Mouse (Mus musculus): Measurements from ENCODE around the gene Slc25a33.
"Not testable (repeated sequence)": the region's sequence is repeated elsewhere in the genome, so short reads cannot be mapped to it uniquely, and the experiment has no call there.

Gene Slc25a33

DNA sequence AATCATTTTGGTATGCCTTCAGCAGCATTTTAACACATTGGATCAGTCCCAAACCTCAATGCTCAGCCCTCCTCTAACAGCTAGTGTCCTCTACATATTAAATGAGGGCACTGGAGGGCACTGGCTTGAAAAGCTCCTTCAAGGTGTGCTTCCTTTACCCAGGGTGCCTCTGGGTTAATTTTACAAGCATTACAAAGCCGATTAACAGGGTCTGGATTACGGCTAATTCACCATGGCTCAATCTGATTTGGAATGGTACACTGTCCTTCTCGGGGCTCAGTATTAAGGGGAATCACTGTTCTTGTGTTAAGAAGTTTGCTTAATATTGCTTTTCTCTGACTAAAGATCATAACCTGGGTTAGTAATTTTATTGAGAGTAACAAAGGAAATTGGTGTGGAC lies 21.2 kb downstream of the Slc25a33 start:
- no peak for DNase-seq

DNA sequence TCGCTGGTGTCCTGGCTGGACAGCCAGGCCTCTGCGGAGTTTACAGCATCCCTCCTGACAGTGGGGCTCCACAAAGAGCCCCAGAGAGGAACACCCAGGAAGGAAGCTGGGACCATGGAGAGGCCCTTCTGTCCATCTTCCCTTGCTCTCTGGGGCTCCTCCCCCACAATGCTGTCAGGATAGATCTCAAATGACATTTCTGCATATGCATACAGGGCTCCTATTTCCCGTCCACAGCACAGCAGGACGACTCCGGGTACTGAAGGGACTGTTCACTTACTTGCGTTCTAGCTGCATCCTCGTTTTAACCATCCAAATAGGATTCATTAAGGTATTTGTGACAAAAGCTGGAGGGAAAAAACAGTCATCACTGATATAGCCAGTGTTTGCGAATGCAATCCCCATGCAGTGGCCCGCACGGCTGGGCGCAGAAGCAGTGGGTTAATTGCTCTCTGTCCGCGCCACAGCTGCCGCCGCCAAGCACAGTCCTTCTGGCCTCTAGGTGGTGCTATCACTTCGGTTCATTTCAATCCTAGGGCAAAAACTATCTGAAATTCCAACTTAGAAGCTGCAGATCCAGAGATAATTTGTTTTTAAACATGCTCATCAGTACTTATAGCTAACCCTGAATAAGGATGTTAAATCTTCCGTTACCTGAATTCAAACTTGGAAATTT lies 21.8 kb downstream of the Slc25a33 start:
- DNase-seq = peak; percentile 68

DNA sequence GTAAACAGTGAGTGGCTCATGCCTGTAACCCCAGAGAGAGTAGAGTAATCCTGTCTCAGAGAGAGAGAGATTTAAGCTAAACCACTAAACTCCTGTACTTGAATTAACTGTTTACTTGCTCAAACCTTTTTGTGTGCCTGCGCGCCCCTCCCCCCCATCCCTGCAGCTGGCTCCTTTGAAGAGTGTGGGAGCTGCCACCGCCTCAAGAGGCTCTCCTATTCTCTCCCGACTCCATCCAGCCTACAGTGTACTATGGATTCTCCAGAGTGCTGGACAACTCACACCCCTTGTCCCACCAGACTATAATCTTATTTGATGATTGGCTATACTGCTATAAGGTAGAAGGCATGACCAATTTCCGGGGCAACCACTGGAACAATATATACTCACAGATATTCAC lies 23.4 kb downstream of the Slc25a33 start:
- DNase-seq = no peak

DNA sequence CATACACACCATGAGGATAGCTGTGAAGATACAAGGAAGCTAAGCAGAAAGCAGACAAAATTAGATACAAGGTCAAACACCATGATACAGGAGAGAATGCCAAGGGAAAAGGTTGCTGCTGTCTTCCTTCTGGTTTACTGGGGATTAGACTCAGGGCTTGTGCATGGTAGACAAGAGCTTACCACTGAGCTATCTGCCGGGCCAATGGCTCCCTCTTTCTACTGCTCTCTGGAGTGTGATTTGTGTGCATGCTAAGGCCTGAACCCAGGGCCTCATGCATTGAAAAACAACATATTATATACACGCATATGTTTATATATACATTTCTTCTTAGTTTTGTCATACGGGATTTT lies 24.4 kb downstream of the Slc25a33 start:
- DNase-seq = not testable (repeated sequence)

DNA sequence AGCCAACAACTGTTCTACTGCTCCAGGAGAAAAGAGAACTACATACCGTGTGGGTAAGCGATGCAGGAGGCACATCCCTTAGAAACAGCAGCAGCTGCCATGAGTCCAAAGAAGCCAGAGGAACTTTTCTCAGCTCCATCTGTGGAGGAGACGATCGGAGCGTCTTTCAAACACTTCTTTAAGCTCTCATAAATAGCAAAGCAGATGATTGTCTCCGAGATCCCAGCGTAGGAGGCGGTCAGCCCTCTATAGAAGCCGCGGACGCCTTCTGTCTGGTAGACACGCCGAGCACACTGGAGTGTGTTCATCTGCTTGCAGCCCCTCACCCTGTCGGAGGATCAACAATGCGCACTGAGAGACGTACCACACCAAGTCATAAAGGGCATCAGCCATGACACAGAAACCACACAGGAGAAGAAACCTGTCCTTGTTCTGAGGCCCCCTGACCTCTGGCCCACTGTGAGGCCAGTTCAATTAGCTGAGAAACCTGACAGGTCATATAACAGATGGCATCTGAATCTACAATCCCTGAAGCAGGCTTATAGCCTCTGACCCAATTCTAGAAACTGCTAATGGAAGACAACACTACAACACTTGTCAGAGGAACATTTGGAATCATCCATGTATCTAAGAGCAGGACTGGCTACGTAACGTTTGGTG lies 24.9 kb downstream of the Slc25a33 start:
- no peak for DNase-seq

DNA sequence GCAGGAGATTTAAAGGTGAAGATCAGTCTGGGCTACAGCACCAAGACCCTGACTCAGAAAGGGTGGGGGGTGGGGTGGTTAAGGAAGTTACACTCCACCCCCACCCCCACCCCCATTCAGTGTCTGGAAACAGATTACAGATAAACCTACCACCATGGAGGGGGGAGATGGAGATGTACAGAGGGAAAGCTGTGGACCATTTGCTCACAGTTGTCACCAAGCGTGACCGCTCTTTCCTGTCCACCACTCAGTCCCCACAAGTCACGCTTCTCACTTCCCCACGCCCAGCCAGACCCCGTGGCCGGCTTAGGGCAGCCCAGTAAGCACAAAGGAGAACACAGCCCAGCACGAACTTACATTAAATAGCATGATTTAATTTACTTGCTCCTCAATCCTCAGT lies 30.0 kb downstream of the Slc25a33 start:
- DNase-seq = no peak

DNA sequence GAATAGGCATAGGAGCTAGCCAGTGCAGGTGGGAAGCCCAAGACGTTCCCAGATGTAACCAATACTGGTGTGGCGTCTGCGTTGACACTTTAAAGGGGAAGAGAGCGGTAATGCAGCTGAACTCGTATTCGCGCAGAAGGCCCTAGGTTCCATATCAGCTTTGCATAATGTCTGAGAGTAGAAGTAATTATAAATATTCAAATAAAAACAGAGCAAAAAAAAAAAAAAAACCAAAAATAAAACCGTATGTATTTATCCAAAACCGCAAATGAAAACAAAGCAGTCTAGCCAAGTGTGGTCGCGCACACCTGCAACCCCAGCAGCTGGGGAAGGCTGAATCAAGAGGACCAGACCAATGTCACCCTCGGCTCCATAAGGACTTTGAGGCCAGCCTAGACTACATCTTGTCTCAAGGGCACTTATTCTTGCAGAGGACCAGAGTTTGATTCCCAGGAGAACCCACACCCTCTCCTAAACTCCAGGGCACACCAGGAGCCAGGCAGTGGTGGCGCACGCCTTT lies 32.0 kb downstream of the Slc25a33 start:
- no peak for DNase-seq

DNA sequence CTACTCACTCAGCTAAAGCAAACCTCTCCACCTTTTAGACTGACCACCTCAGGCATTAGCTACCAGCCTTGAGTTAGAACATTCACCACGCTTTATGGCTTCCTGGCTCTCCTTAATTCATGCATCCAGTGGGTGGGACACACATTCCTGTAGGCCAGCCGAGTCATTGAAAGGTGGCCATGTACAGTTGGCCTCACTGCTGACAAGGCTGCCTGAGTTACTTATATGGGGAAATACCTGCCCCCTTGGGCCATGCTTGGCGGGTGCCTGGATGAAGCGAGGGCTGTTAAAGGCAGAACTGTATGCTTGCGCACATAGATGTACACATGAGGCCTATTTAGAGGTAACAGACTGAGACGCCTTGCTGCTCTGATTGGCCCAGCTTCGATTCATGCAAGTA lies 33.8 kb downstream of the Slc25a33 start:
- peak; percentile 7 for DNase-seq

DNA sequence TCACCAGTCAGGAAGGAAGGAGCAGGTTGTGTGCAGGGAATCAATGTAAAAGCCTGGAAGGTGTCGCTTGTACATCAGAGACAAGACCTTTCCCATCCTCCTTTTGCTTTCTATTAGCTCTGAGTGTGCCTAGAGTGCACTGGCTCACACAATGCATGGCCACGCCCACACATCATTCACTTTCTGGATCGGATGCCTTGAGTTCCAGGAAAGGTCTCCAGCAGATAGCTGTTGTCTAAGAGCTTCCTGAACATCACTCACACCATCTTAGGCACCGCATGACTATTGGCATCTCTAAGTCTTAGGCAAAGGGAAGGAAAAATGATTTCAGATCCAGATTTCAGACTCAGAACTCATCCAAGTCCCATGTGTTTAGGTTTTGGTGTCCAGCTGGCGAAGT lies 34.6 kb downstream of the Slc25a33 start:
- DNase-seq = peak; percentile 5

DNA sequence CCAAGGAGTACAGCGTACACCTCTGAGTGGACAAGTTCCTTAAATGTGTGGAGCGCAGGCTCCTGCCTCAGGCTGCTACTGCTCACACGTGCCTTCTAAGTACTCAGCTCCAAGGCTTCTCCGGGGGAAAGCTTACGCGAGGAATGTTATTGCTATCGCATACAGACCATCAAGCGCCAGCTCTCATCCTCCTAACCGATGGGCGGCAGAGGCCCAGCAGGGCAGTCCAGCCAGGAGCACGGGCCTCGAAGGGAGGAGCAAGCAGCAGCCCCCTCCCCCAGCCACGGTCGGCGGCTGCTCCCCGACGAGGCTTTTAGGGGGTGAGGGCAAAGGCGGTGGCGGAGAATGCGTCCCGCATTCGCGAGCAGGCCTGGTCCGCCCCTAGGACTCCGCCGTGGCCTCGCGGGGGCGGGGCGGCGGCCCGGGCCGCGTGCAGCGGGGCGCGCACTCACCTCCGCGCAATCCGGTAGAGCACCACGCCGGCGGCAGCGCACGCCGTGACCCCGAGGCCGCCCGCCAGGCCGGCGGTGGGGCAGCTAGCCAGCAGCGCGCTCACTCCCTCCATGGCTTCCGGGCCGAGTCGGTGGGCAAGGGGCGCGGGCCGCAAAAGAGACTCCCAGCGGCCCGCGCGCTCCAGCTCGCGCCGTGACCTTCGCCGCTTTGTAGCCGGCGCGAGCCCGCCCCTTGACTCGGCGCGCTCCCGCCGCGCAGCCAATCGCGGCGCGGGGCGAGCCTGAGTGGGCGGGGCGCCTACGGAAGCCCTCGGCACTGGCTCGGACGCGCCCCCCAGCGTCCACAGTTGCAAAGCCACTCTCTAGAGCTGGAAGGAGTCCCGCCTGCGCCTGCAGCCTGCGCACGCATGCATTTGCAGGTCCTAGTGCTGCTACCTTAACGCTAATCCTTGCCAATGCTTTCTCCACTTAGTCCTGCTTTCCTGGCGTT lies 36.4 kb downstream of the Slc25a33 start, which contains the start of gene Tmem201:
Tmem201 (minus strand) TSS at position 662 of the 942 bp plus-strand sequence.
- peak; percentile 99 for DNase-seq

DNA sequence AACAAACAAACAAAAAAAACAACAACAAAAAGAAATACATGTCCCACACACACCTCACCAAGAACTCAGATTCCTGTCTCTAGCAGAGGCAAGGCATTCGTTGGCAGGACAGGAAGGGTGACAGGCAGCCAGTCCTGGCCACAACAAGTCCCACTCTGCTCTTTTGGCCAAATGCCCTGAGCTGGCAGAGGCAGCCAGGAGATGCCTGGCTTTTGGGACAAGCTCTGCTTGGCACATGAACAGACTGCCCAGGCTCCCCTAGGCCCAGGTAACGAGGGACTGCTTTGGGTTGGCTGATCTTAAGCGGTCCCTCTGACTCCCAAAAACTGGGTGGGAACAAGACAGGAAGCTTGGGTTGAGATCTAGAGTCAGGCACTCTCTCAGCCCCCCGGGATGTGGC lies 37.5 kb downstream of the Slc25a33 start:
- DNase-seq = no peak

DNA sequence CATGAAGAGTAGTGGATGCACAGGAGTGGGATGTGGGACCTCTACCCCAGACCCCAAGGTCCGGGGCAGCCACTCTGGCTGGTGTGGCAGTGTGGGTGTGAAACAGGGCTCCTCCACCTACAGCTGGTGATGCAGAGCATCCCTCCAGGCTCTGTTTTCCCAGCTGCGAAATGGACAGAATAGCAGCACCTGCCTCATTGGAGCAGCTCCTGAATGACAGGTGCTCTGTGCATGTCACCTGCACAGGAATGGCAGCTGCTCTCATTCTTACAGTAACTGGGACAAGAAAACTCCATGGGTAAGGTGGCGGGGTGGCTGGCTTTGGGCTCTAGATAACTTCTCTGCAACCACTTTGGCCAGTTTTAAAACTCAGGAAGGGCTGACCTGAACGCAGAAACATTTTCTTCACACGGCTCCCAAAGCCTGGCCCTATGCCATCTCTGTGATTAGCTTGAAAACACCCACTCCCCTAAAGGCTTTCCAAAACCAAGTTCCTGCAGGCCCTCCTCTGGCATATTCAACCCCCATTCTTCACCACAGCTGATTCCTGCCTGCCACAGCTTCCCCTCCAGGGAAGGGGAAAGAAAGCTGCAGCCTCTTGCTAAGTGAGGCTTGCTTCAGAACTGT lies 38.3 kb downstream of the Slc25a33 start:
- no peak for DNase-seq

DNA sequence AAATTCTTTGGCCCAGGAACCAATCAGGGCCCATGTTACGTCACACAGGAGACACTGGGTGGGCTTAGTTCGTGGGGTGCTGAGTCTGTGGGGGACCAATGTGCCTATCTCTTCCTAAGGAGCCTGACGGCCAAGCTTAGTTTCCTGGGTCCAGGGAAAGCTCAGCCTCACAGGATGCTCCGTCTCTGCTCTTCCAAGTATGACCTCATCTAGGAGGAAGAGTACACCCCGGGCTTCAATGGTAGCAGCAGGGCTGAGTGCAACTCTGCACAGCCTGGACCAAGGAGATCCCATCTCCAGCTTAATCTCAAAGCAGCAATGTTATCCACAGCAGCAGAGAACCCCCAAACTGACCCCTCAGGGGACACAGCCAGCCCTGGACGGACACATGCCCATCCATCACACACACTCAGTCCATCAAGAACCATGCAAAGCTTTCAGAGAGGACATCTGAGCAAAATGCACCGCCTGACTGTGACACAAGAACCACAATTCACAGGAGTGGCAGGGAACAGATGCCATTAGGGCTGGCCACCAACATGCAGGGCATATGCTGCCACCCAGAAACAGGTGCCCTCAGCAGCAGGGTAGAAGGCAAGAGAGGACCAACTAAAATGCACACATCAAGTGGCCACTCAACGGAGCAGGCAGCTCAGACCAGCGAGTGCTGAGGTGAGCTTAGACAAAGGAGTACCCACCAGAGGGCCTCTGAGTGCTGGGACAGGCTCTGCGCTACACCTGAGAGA lies 39.2 kb downstream of the Slc25a33 start:
- DNase-seq = no peak

DNA sequence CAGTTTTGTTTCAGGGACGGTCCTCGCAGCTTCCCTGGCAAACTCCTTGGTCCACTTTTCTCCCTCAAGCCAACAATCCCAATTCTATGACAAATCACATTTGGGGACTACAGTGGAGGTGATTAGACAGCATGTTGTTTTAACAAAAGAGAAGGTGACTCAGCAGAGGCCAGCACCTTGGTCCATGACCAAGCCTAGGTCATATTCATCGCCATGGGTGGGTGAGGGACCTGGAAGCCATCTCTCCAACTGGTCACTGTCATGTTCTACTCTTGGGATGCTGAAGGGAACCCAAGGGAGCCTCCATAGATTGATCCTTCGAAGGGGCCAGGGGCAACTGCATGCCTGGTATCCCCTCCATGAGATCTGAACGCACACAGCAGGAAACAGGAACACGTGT lies 39.8 kb downstream of the Slc25a33 start:
- no peak for DNase-seq

DNA sequence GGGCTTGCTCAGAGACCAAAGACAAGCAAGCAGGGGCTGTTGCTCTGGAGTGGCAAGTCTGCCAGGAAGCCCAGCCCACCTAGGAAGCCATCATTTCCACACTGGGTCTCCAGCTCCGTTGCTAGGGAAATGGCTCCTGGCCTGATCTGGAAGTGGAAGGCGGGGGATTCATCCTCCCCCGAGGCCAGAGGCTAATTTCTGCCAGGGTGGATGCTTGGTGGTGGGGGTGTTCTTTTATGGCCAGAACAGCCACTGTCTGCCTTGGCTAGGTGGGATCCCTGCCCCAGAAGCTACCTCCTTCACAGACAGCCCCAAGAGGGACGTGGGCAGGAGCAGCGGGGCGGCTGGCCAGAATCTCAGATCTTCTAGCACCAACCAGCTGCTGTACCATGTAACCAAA lies 40.3 kb downstream of the Slc25a33 start:
- DNase-seq = no peak

DNA sequence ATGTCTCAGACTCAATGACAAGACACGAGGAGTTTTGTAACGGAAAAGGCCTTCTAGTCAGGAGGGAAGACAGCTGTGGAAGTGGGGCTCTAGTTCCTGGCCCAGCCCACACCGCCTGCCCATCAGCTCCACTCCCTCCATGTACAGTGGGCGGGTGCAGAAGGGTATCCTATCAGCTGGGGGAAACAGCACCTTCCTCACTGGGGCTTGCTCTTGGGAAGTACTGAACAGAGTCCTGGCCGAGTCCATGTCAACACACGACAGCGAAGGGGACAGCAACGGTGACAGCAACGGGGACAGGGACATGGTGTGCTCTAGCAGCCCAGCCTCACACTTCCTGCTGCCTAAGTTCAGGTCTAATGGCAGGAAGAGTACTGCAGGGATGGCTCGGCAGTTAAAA lies 41.3 kb downstream of the Slc25a33 start:
- DNase-seq = no peak

DNA sequence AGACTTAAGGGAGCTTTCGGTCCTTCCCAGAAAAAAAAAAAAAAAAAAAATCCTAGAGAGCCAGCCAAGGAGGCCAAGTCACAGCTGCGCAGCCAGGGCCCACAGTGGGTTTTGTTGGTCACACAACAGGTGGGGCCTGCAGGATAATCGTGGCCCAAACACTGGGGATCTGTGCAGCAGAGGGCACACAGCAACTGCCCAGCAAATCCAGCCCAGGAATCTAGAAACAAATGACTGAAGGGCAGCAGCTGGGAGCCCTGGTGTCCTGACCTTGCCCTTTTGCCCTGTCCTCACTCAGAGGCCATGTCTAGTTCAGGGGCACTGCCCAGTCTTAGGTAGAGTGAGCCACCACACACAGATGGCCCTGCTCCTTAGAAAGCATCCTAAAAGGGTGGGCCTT lies 41.8 kb downstream of the Slc25a33 start:
- DNase-seq = no peak

DNA sequence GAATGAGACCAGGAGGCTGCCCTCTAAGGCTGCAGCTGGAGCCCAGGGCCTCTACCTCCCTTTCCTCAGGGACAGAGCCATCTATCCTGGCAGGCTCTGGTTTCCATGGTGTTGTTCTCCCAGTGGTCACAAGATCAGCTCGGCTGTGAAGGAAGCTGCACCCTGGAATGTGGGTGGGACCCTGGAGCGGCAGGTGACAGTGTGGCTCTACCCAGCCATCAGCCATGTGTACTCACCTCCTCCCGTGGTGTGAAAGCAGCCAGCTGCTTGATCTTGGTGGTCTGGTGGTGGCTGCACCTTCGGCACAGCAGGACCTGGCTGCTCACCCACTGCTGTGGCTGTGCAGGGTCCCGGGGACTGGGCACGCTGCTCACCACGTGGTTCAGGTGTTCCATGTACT lies 43.2 kb downstream of the Slc25a33 start:
- DNase-seq = no peak

DNA sequence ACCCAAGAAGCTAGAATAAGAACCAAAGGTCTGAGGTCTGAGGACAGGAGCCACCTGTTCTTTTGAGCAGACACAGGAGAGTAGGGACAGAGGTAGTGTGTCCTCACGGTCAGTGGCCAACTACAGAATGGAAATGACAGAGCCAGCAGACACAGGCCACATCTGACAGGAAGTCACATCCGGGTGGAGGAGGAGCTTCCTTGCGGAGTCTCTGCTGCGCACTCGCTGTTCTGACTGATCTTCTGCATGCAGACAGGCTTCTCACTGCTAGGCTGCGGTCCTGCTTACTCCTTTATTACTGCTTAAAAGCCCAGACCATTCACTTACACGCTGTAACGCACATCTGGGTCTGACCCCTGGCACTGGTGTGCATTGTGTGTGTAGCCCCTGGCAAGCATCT lies 45.3 kb downstream of the Slc25a33 start:
- no peak for DNase-seq

DNA sequence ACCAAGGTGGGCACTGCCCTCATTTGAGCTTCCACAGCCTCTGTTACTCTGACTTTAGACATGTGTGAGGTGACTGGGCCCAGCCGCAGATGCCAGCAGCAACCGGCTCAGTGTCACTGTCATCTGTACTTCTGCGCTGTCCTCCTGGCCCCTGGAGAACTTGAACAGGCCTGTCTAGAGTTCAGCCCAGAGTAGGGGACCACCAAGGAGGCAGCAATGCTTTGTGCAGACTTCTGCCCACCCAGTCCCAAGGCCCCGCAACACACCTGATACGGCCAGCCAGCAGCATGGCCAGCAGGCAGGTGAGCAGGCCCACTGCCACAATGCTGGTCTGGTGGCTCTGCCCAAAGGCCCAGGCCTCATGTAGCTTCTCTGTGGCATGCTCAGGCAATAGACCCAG lies 46.4 kb downstream of the Slc25a33 start:
- no peak for DNase-seq

DNA sequence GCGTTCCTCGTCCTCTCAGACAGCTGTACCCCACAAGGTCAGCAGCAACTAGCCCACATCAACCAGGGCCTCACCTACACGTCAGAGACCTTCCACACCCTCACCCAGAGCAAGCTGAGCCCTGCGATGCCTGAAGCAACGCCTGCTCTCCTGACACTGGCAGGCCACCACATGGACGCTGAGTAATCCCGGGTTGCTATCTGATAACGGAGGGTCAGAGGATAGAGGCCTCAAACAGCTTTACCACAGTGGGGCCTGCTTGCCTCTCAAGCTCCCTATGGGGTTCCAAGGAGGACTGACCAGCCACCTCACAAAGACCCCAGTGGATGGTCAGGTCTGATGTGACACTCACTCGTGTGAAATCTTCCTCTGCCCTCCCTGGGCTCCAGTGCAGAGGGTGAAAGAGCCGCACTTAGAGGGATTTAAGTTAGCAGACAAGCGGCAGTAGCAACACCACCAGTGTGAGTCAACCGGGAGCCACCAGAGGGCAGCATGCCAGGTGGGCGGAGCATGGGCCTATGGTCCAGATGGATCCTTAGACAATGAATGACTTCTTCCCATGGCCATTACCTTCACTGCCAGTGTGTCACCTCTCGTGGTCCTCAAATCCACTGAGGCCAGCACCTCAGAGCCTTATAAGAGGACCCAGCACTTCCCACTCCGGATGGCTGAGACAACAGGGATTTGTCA lies 48.3 kb downstream of the Slc25a33 start:
- DNase-seq = peak; percentile 89
